Mouse (Mus musculus): ENCODE data around the gene Ubac2. TPM values are rescaled to one million over a fixed set of nuclear protein-coding genes. Genes with fewer than 3 reads are reported as not detected.

The Ubac2 gene
- total and polyA plus RNA-seq, 3 experiments, result 32.8 to 40.1 (median 35.5) TPM

DNA sequence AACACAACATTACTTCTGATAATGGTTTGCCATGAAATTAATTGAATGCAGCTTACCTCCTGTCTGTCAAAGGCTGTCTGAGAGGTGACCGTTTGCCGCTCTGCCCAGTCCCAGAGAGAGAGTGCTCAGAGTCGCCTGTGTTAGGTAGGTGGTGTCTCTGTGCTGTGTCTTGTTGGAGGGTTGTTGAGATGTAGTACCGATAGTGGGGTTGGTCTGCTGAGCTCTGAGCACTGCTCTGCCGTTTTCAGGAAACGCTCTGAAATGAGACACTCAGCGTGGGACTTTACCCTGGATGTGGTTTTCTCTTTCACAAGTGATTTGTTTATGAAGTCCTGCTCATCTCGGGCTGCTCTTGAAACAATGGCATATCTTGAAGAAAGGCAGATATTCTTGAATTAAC lies 37.2 kb downstream of the Ubac2 start, which contains the start of gene Gpr18:
Gpr18 (minus strand) TSS at position 161 of the 400 bp plus-strand sequence.
- peak; percentile 79; the same call in 1 of the 2 replicates for TF ChIP-seq NELFE (IDR thresholded peaks at IDR 0.05; ENCODE audit: low read depth, low read length)
- TF ChIP-seq HCFC1 (IDR thresholded peaks at IDR 0.05; ENCODE audit: low read depth, low read length), result 0 out of 2 replicates have a peak, but pooled peaks have one; percentile 35
- TF ChIP-seq MXI1 (IDR thresholded peaks at IDR 0.05; ENCODE audit: low read depth, low read length), result no peak; the same call in 1 of the 2 replicates
- no peak for TF ChIP-seq NRF1 (IDR thresholded peaks at IDR 0.05; ENCODE audit: low read depth, low read length)
- TF ChIP-seq JUN (IDR thresholded peaks at IDR 0.05; ENCODE audit: insufficient read depth, low read depth, low read length), result no peak
- 0 out of 2 replicates have a peak, but pooled peaks have one; percentile 72 for TF ChIP-seq ZMIZ1 (IDR thresholded peaks at IDR 0.05; ENCODE audit: low read depth, low read length)
- TF ChIP-seq SMC3 (IDR thresholded peaks at IDR 0.05; ENCODE audit: low read depth, low read length), result no peak
- TF ChIP-seq EP300 (IDR thresholded peaks at IDR 0.05; ENCODE audit: low read length), result peak; percentile 47; the same call in 1 of the 2 replicates
- TF ChIP-seq CHD2 (IDR thresholded peaks at IDR 0.05; ENCODE audit: low read length), result no peak
- TF ChIP-seq SIN3A (IDR thresholded peaks at IDR 0.05; ENCODE audit: low read length), result no peak; the same call in none of the 2 replicates
- TF ChIP-seq ZKSCAN1 (IDR thresholded peaks at IDR 0.05; ENCODE audit: borderline replicate concordance, low read depth, low read length), result no peak
- TF ChIP-seq JUND (conservative IDR thresholded peaks at IDR 0.05; ENCODE audit: low read depth, low read length), result no peak; the same call in 1 of the 2 replicates
- TF ChIP-seq CTCF (conservative IDR thresholded peaks at IDR 0.05 in 1 of 2, IDR thresholded peaks at IDR 0.05 in 1 of 2; ENCODE audit: low read depth in 2 of 2, low read length in 2 of 2), result no peak
- TF ChIP-seq MAX (IDR thresholded peaks at IDR 0.05; ENCODE audit: low read length), result no peak; the same call in 1 of the 2 replicates
- peak; percentile 65; the same call in 1 of the 2 replicates for TF ChIP-seq IRF4 (IDR thresholded peaks at IDR 0.05; ENCODE audit: low read depth, low read length)
- no peak for TF ChIP-seq USF1 (IDR thresholded peaks at IDR 0.05; ENCODE audit: low read depth, low read length)
- no peak; the same call in 1 of the 2 replicates for TF ChIP-seq RAD21 (IDR thresholded peaks at IDR 0.05; ENCODE audit: low read depth, low read length)
- no peak for TF ChIP-seq POLR2AphosphoS2 (IDR thresholded peaks at IDR 0.05; ENCODE audit: low read depth, low read length)
- no peak for TF ChIP-seq ZNF384 (IDR thresholded peaks at IDR 0.05; ENCODE audit: low read depth, low read length)
- peak; percentile 59 for TF ChIP-seq BHLHE40 (IDR thresholded peaks at IDR 0.05; ENCODE audit: low read depth, low read length)
- no peak for TF ChIP-seq GABPA (IDR thresholded peaks at IDR 0.05; ENCODE audit: insufficient replicate concordance, low read depth, low read length)
- TF ChIP-seq ELF1 (IDR thresholded peaks at IDR 0.05; ENCODE audit: low read depth, low read length), result peak; percentile 48; the same call in 1 of the 2 replicates
- TF ChIP-seq KAT2A (IDR thresholded peaks at IDR 0.05; ENCODE audit: insufficient replicate concordance, low read length), result no peak
- peak; percentile 72 for TF ChIP-seq POLR2A (IDR thresholded peaks at IDR 0.05; ENCODE audit: low read depth, low read length)
- peak; percentile 76; the same call in 1 of the 2 replicates for TF ChIP-seq MAZ (IDR thresholded peaks at IDR 0.05; ENCODE audit: low read depth, low read length)
- peak; percentile 90 for TF ChIP-seq CHD1 (IDR thresholded peaks at IDR 0.05; ENCODE audit: low read depth, low read length)
- no peak for TF ChIP-seq MAFK (IDR thresholded peaks at IDR 0.05; ENCODE audit: insufficient replicate concordance, low read length)
- TF ChIP-seq TBP (conservative IDR thresholded peaks at IDR 0.05; ENCODE audit: low read depth, low read length), result peak; percentile 89
- no peak for TF ChIP-seq RCOR1 (conservative IDR thresholded peaks at IDR 0.05; ENCODE audit: low read depth, low read length)
- TF ChIP-seq E2F4 (IDR thresholded peaks at IDR 0.05; ENCODE audit: insufficient replicate concordance, low read depth, low read length), result no peak
- TF ChIP-seq PAX5 (IDR thresholded peaks at IDR 0.05; ENCODE audit: low read length), result no peak
- 0 out of 2 replicates have a peak, but pooled peaks have one; percentile 44 for TF ChIP-seq MYC (IDR thresholded peaks at IDR 0.05; ENCODE audit: low read depth, low read length)
- TF ChIP-seq TCF12 (IDR thresholded peaks at IDR 0.05; ENCODE audit: low read depth, low read length), result peak; percentile 54
- no peak for TF ChIP-seq USF2 (conservative IDR thresholded peaks at IDR 0.05; ENCODE audit: low read depth, low read length)
- TF ChIP-seq UBTF (IDR thresholded peaks at IDR 0.05; ENCODE audit: low read depth, low read length), result 0 out of 2 replicates have a peak, but pooled peaks have one; percentile 57
- TF ChIP-seq ETS1 (conservative IDR thresholded peaks at IDR 0.05; ENCODE audit: low read depth, low read length), result peak; percentile 58; the same call in 1 of the 2 replicates
- TF ChIP-seq MEF2A (IDR thresholded peaks at IDR 0.05; ENCODE audit: borderline replicate concordance, low read depth, low read length), result peak; percentile 28; the same call in 1 of the 2 replicates
- no peak for TF ChIP-seq ZC3H11A (IDR thresholded peaks at IDR 0.05; ENCODE audit: low read depth, low read length)
- DNase-seq (ENCODE audit: extremely low read depth), result peak; percentile 84
- H3K27me3 ChIP-seq (replicated peaks), result no peaks in the 10 kb centered on the region
- H3K79me2 ChIP-seq (replicated peaks; ENCODE audit: control insufficient read depth, extremely low read depth, insufficient read depth, poor library complexity, severe bottlenecking), result peaks cover 41% of the 10 kb centered on the region
- peak within 1 kb of the TSS; percentile 88 for H3K9ac ChIP-seq (ENCODE audit: insufficient read depth, low read depth)
- H3K4me2 ChIP-seq (ENCODE audit: insufficient read depth, low read depth, poor library complexity, severe bottlenecking), result peak within 1 kb of the TSS; percentile 99
- dilution Hi-C loops (cut with MboI; ENCODE audit: extremely low pct_ligation_motif_present, extremely low pct_unique_long_range_greater_than_20kb, low sequenced_read_pairs), result no loop called here
- H3K9me3 ChIP-seq (replicated peaks; ENCODE audit: low read length), result no peaks in the 10 kb centered on the region
- in situ Hi-C loops (cut with MboI; ENCODE audit: low pct_ligation_motif_present, low pct_unique_long_range_greater_than_20kb, low sequenced_read_pairs), result no loop called here
- H3K36me3 ChIP-seq (replicated peaks in 1 of 2; ENCODE audit: control insufficient read depth in 1 of 2, insufficient read depth in 1 of 2, low read length in 1 of 2), result peaks cover 17 to 49% of the 10 kb centered on the region in 2 experiments
- peak within 1 kb of the TSS; percentile 65 to 80 (median 68) for H3K4me3 ChIP-seq (replicated peaks in 1 of 3; ENCODE audit: low read depth in 2 of 3, low read length in 2 of 3, poor library complexity in 1 of 3)
- H3K4me1 ChIP-seq (ENCODE audit: control insufficient read depth in 1 of 2, insufficient read depth in 2 of 2), result peaks cover 21 to 71% of the 10 kb centered on the region in 2 experiments
- H3K27ac ChIP-seq (ENCODE audit: insufficient read depth, low read depth), result peak within 1 kb of the TSS; percentile 100

All from CH12.LX (cell line).